Mouse (Mus musculus) colon, adult 2 months (tissue): ENCODE data around the gene Cobl. TPM values are rescaled to one million over a fixed set of nuclear protein-coding genes. Genes with fewer than 3 reads are reported as not detected.

Experiments
- polyA plus RNA-seq: library from polyadenylated mRNA; depleted of rRNA; stranded (reverse); fragments of >200 nt; gene quantifications from 2 replicates; pipeline ENCODE4 v1.2.3, GENCODE M21; 2012; rRNA removed

The Cobl gene
- 9.7 and 12.4 TPM in 2 replicates for polyA plus RNA-seq

DNA sequence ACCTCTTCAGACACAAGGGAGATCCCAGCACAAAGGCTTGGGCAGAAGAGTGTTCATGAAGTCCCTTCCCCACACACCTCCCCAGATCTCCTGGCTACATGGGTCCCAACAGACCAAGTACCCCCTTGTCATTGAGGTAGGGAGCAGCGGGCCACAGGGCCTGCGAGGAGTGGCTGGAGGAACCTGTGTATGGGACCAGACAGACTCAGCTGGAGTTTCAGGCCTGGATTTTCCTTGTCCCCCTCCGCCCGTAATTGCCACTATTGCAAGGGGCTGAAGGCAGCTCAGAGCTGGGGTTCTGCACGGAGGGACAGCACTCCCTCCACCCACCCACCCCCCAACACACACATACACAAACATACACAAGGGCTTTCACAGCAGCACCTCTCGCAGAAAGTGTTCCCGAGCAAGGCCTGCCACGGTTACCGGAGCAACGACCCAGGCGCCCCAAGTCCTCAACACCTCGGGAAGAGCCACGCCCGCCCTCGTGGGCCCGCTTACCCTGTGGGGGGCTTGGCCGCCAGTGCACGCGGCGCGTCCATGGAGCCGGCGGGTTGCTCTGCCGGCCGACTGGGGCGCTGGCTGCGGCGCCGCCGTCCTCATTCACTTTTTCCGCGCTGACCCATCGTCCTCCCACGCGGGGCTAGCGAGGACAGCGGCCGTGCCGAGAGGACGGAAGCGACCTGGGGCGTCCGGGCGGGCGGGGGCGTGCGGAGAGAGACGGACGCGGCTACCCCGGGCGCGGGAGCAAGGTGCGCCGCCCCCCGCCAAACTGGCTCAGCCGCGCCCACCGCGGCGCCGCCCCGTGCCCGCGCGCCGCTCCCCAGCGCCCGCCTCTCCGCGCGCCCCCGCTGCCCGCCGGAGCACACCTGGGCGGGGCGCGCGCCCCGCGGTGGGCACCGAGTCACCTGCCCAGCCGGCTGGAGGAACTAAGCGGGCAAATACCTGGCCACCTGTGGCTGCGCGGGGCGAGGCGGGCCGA, at the start of gene Cobl:
Cobl (minus strand) TSS at position 780 of the 982 bp plus-strand sequence.

